Mouse (Mus musculus) MEL (cell line): ENCODE results near the gene Cdk17. TPM values are rescaled to one million over a fixed set of nuclear protein-coding genes. Genes with fewer than 3 reads are reported as not detected.

Experiments
- DNase-seq: peaks from one replicate; pipeline ENCODE4 v3.0.0; 2011; ENCODE audit warnings: low read depth, low spot score
- H3K27ac ChIP-seq: 2 replicates; pipeline ENCODE4 v1.5.1; 2012; ENCODE audit warnings: low read depth, mild to moderate bottlenecking, control low read depth, low read length, moderate library complexity; ENCODE audit not compliant: control insufficient read depth
- H3K27me3 ChIP-seq, 2 experiments: fragments of 150-350 bp in 1 of 2; sonication (generic) in 1 of 2; 2 replicates each; pipeline ENCODE4 v1.6.1; 2012; ENCODE audit warnings: low read length in 2 of 2, mild to moderate bottlenecking in 2 of 2, improper control_type of control experiment in 1 of 2, moderate library complexity in 1 of 2; ENCODE audit not compliant: insufficient read depth in 2 of 2, control insufficient read depth in 1 of 2
- H3K36me3 ChIP-seq, 2 experiments: 2 replicates each; pipeline ENCODE4 v1.6.1; 2012 to 2014; ENCODE audit warnings: low read length in 2 of 2, improper control_type of control experiment in 1 of 2, inconsistent platforms in 1 of 2, mild to moderate bottlenecking in 1 of 2; ENCODE audit not compliant: insufficient read depth in 2 of 2, control insufficient read depth in 1 of 2
- H3K4me1 ChIP-seq, 2 experiments: fragments of 150-350 bp in 1 of 2; sonication (generic) in 1 of 2; 2 replicates each; pipeline ENCODE4 v1.6.1; 2012; ENCODE audit warnings: low read length in 2 of 2, improper control_type of control experiment in 1 of 2, mild to moderate bottlenecking in 1 of 2; ENCODE audit not compliant: insufficient read depth in 2 of 2, control insufficient read depth in 1 of 2
- H3K4me3 ChIP-seq, 2 experiments: fragments of 150-350 bp in 1 of 2; sonication (generic) in 1 of 2; 2 replicates each; pipeline ENCODE4 v1.5.1; 2012; ENCODE audit warnings: low read depth in 2 of 2, low read length in 2 of 2, mild to moderate bottlenecking in 2 of 2, moderate library complexity in 2 of 2, control low read depth in 1 of 2, improper control_type of control experiment in 1 of 2; ENCODE audit not compliant: control insufficient read depth in 1 of 2, insufficient read depth in 1 of 2
- H3K79me2 ChIP-seq: 2 replicates; pipeline ENCODE4 v1.6.1; 2012; ENCODE audit warnings: mild to moderate bottlenecking, low read length, moderate library complexity; ENCODE audit not compliant: control insufficient read depth, poor library complexity, insufficient read depth
- H3K9ac ChIP-seq: 2 replicates; pipeline ENCODE4 v1.6.1; 2012; ENCODE audit warnings: low read depth, mild to moderate bottlenecking, control low read depth, low read length, moderate library complexity; ENCODE audit not compliant: control insufficient read depth, poor library complexity, severe bottlenecking
- H3K9me3 ChIP-seq: fragments of 150-350 bp; sonication (generic); replicated peaks from 2 replicates; pipeline ENCODE4 v1.6.1; 2012; ENCODE audit warnings: mild to moderate bottlenecking, low read length, improper control_type of control experiment, moderate library complexity; ENCODE audit not compliant: insufficient read depth
- BHLHE40 ChIP-seq: IDR thresholded peaks from 2 replicates; pipeline ENCODE4 v1.6.1; 2012; ENCODE audit warnings: low read depth, mild to moderate bottlenecking, inconsistent platforms, low read length, improper control_type of control experiment, borderline replicate concordance
- CHD1 ChIP-seq: IDR thresholded peaks from 2 replicates; pipeline ENCODE4 v1.6.1; 2012; ENCODE audit warnings: low read depth, mild to moderate bottlenecking, inconsistent platforms, low read length, improper control_type of control experiment
- E2F4 ChIP-seq: IDR thresholded peaks from 2 replicates; pipeline ENCODE4 v1.6.1; 2011; ENCODE audit warnings: low read depth, low read length, improper control_type of control experiment, borderline replicate concordance
- EP300 ChIP-seq, 2 experiments: IDR thresholded peaks; 2 replicates each; pipeline ENCODE4 v1.6.1; 2011; ENCODE audit warnings: improper control_type of control experiment in 2 of 2, low read length in 2 of 2, low read depth in 1 of 2, mild to moderate bottlenecking in 1 of 2
- ETS1 ChIP-seq: IDR thresholded peaks from 2 replicates; pipeline ENCODE4 v1.6.1; 2012; ENCODE audit warnings: low read depth, mild to moderate bottlenecking, inconsistent platforms, low read length, improper control_type of control experiment, moderate library complexity
- GABPA ChIP-seq: IDR thresholded peaks from 2 replicates; pipeline ENCODE4 v1.6.1; 2012; ENCODE audit warnings: low read depth, mild to moderate bottlenecking, inconsistent platforms, low read length, improper control_type of control experiment, moderate library complexity
- GATA1 ChIP-seq: IDR thresholded peaks from 2 replicates; pipeline ENCODE4 v1.6.1; 2011; ENCODE audit warnings: low read depth, low read length, improper control_type of control experiment
- JUND ChIP-seq: IDR thresholded peaks from 2 replicates; pipeline ENCODE4 v1.6.1; 2011; ENCODE audit warnings: low read depth, mild to moderate bottlenecking, improper control_type of control experiment, low read length
- MAX ChIP-seq: IDR thresholded peaks from 2 replicates; pipeline ENCODE4 v1.6.1; 2011; ENCODE audit warnings: low read length, improper control_type of control experiment
- MEF2A ChIP-seq: IDR thresholded peaks from 2 replicates; pipeline ENCODE4 v1.6.1; 2014; ENCODE audit warnings: low read depth, mild to moderate bottlenecking, inconsistent platforms, low read length, improper control_type of control experiment; ENCODE audit not compliant: poor library complexity, insufficient replicate concordance, severe bottlenecking; ENCODE audit errors: extremely low read depth
- MXI1 ChIP-seq: IDR thresholded peaks from 2 replicates; pipeline ENCODE4 v1.6.1; 2011; ENCODE audit warnings: mild to moderate bottlenecking, low read depth, low read length, improper control_type of control experiment
- MYB ChIP-seq: IDR thresholded peaks from 2 replicates; pipeline ENCODE4 v1.6.1; 2011; ENCODE audit warnings: mild to moderate bottlenecking, low read depth, low read length, improper control_type of control experiment
- MYC ChIP-seq: IDR thresholded peaks from 2 replicates; pipeline ENCODE4 v1.6.1; 2011; ENCODE audit warnings: low read depth, mild to moderate bottlenecking, low read length, improper control_type of control experiment, moderate library complexity
- NELFE ChIP-seq: IDR thresholded peaks from 2 replicates; pipeline ENCODE4 v1.6.1; 2011; ENCODE audit warnings: low read depth, low read length, improper control_type of control experiment
- NRF1 ChIP-seq: IDR thresholded peaks from 2 replicates; pipeline ENCODE4 v1.6.1; 2014; ENCODE audit warnings: low read depth, mild to moderate bottlenecking, inconsistent platforms, low read length, improper control_type of control experiment, moderate library complexity; ENCODE audit not compliant: poor library complexity, insufficient read depth, severe bottlenecking
- RCOR1 ChIP-seq: IDR thresholded peaks from 2 replicates; pipeline ENCODE4 v1.6.1; 2012; ENCODE audit warnings: low read depth, mild to moderate bottlenecking, inconsistent platforms, low read length, improper control_type of control experiment
- SIN3A ChIP-seq: IDR thresholded peaks from 2 replicates; pipeline ENCODE4 v1.6.1; 2012; ENCODE audit warnings: low read length, improper control_type of control experiment, inconsistent platforms
- TAL1 ChIP-seq: IDR thresholded peaks from 2 replicates; pipeline ENCODE4 v1.6.1; 2012; ENCODE audit warnings: mild to moderate bottlenecking, inconsistent platforms, low read length, moderate library complexity, mixed read lengths
- TBP ChIP-seq: IDR thresholded peaks from 2 replicates; pipeline ENCODE4 v1.8.0; 2011; ENCODE audit warnings: low read depth, low read length, improper control_type of control experiment
- TCF12 ChIP-seq: IDR thresholded peaks from 2 replicates; pipeline ENCODE4 v1.6.1; 2014; ENCODE audit warnings: low read depth, mild to moderate bottlenecking, inconsistent platforms, low read length, improper control_type of control experiment, moderate library complexity
- USF1 ChIP-seq: IDR thresholded peaks from 2 replicates; pipeline ENCODE4 v1.6.1; 2014; ENCODE audit warnings: low read depth, mild to moderate bottlenecking, inconsistent platforms, low read length, improper control_type of control experiment, moderate library complexity
- USF2 ChIP-seq, 2 experiments: IDR thresholded peaks; 2 replicates each; pipeline ENCODE4 v1.6.1; 2011 to 2012; ENCODE audit warnings: improper control_type of control experiment in 2 of 2, low read length in 2 of 2, borderline replicate concordance in 1 of 2, inconsistent platforms in 1 of 2, low read depth in 1 of 2, mild to moderate bottlenecking in 1 of 2; ENCODE audit not compliant: insufficient read depth in 1 of 2
- ZC3H11A ChIP-seq: IDR thresholded peaks from 2 replicates; pipeline ENCODE4 v1.6.1; 2012; ENCODE audit warnings: low read depth, mild to moderate bottlenecking, inconsistent platforms, low read length, improper control_type of control experiment
- ZKSCAN1 ChIP-seq: IDR thresholded peaks from 2 replicates; pipeline ENCODE4 v1.6.1; 2012; ENCODE audit warnings: low read depth, mild to moderate bottlenecking, inconsistent platforms, low read length, improper control_type of control experiment, moderate library complexity
- ZNF384 ChIP-seq: IDR thresholded peaks from 2 replicates; pipeline ENCODE4 v1.6.1; 2012; ENCODE audit warnings: low read depth, mild to moderate bottlenecking, inconsistent platforms, low read length, improper control_type of control experiment
- polyA plus RNA-seq, 2 experiments: library from polyadenylated mRNA; stranded (reverse) in 1 of 2; unstranded in 1 of 2; fragments of >175 nt in 1 of 2; fragments of >200 nt in 1 of 2; gene quantifications; 2 replicates each; pipeline versions ENCODE4 v1.2.1 to v1.2.4; 2012; ENCODE audit warnings: low replicate concordance in 2 of 2, low read depth in 1 of 2; ENCODE audit not compliant: insufficient read length in 2 of 2, insufficient read depth in 1 of 2, missing spikeins in 1 of 2
- total RNA-seq: library from RNA; depleted of rRNA; stranded (reverse); fragments of 300-350 nt; gene quantifications from 2 replicates; pipeline ENCODE4 v1.2.3, GENCODE M21; 2012

Gene Cdk17
- total and polyA plus RNA-seq, 3 experiments = 25.6 to 155 (median 32.9) TPM

- TF ChIP-seq MEF2A (no peak), ETS1 (peak; percentile 62), ZNF384 (no peak)
- TF ChIP-seq, all 39 proteins: peak for 9
Measured at GRCm38 (mm10) chr10:93119809-93120208, 40.9 kb upstream of the Cdk17 start (continued).

GRCm38 (mm10) chr10:93121262-93121860 lies 39.3 kb upstream of the Cdk17 start:
- Histone ChIP-seq H3K27me3 (no peaks in the 10 kb centered on the region), H3K9ac (no peak overlapping the region), H3K27ac (peak overlapping the region; percentile 56), H3K9me3 (no peaks in the 10 kb centered on the region), H3K79me2 (no peaks in the 10 kb centered on the region), H3K4me1 (peaks cover 24 to 50% of the 10 kb centered on the region in 2 experiments), H3K4me3 (no peak overlapping the region), H3K36me3 (peaks cover 0 to 56% of the 10 kb centered on the region in 2 experiments; a peak in 2 of 4 replicates)
- peak; percentile 44 for DNase-seq
- TF ChIP-seq NRF1 = no peak
- TF ChIP-seq MYC = no peak
- TF ChIP-seq RCOR1 = peak; percentile 82
- TF ChIP-seq TCF12 = peak; percentile 85
- peak; percentile 67 to 85 for TF ChIP-seq EP300 (IDR thresholded peaks at IDR 0.05; ENCODE audit: low read depth in 1 of 2, low read length in 2 of 2)
- TF ChIP-seq ZKSCAN1 = no peak
- TF ChIP-seq ETS1 = peak; percentile 68
- TF ChIP-seq E2F4 = no peak
- TF ChIP-seq ZNF384 = peak; percentile 79
- TF ChIP-seq MYB = peak; percentile 58; the same call in 1 of the 2 replicates
- TF ChIP-seq TAL1 = peak; percentile 39
- peak; percentile 77 for TF ChIP-seq GATA1

- H3K36me3 ChIP-seq = peaks cover 0 to 59% of the 10 kb centered on the region in 2 experiments; a peak in 2 of 4 replicates
- peak overlapping the region in 1 of 2 experiments; percentile 5; a peak in 2 of 4 replicates for H3K4me3 ChIP-seq
- DNase-seq = peak; percentile 79
- peaks cover 24 to 50% of the 10 kb centered on the region in 2 experiments for H3K4me1 ChIP-seq
- H3K9ac ChIP-seq = peak overlapping the region; percentile 49
- no peaks in the 10 kb centered on the region for H3K27me3 ChIP-seq
- H3K9me3 ChIP-seq = no peaks in the 10 kb centered on the region
- peak overlapping the region; percentile 91 for H3K27ac ChIP-seq
- H3K79me2 ChIP-seq = no peaks in the 10 kb centered on the region
- no peak for TF ChIP-seq ZC3H11A
- peak; percentile 93 for TF ChIP-seq USF1
- no peak for TF ChIP-seq GABPA
- peak; percentile 73 for TF ChIP-seq GATA1
- peak; percentile 86 for TF ChIP-seq ETS1
- TF ChIP-seq SIN3A = peak; percentile 65; the same call in 1 of the 2 replicates
- 0 out of 2 replicates have a peak, but pooled peaks have one; percentile 62 for TF ChIP-seq CHD1
- peak; percentile 53; the same call in 1 of the 2 replicates for TF ChIP-seq RCOR1
- no peak; the same call in 1 of the 2 replicates for TF ChIP-seq TBP
- TF ChIP-seq NELFE = 0 out of 2 replicates have a peak, but pooled peaks have one; percentile 23
- peak; percentile 85 for TF ChIP-seq MYC
- peak; percentile 97 for TF ChIP-seq BHLHE40
- peak; percentile 88 for TF ChIP-seq MAX
- peak; percentile 64; the same call in 1 of the 2 replicates for TF ChIP-seq MXI1
- TF ChIP-seq EP300 (IDR thresholded peaks at IDR 0.05; ENCODE audit: low read depth in 1 of 2, low read length in 2 of 2) = peak; percentile 71 to 84
- no peak for TF ChIP-seq JUND
- TF ChIP-seq USF2 (IDR thresholded peaks at IDR 0.05; ENCODE audit: borderline replicate concordance in 1 of 2, insufficient read depth in 1 of 2, low read depth in 1 of 2, low read length in 2 of 2) = peak in 1 of 2 experiments; percentile 65; a peak in 1 of 4 replicates
Measured at GRCm38 (mm10) chr10:93122399-93123184, 38.1 kb upstream of the Cdk17 start.
